Mouse (Mus musculus) ovary, postnatal 14 days (tissue): Measurements from ENCODE around the gene Vgll4.

Experiments
- DNase-seq: peaks from one replicate; pipeline ENCODE4 v3.0.0; 2022; ENCODE audit warnings: low spot score

Vgll4 gene

GRCm38 (mm10) chr6:114871010-114871660 is 98.7 kb downstream of the Vgll4 start:
- no peak for DNase-seq

- no peak for DNase-seq
These were observed 100.2 kb downstream of the Vgll4 start for GRCm38 (mm10) chr6:114869501-114870076.

- no peak for DNase-seq
These were observed 101.1 kb downstream of the Vgll4 start for GRCm38 (mm10) chr6:114868656-114869055.

- DNase-seq = no peak
These were observed 103.2 kb downstream of the Vgll4 start for GRCm38 (mm10) chr6:114866619-114867018.

GRCm38 (mm10) chr6:114866078-114866477 is 103.7 kb downstream of the Vgll4 start:
- no peak for DNase-seq

GRCm38 (mm10) chr6:114864421-114864820 is 105.4 kb downstream of the Vgll4 start:
- DNase-seq = no peak

- no peak for DNase-seq
These were observed 106.3 kb downstream of the Vgll4 start for GRCm38 (mm10) chr6:114863501-114863900.

GRCm38 (mm10) chr6:114862046-114862445 is 107.7 kb downstream of the Vgll4 start:
- DNase-seq = no peak

- no peak for DNase-seq
These were observed 108.2 kb downstream of the Vgll4 start for GRCm38 (mm10) chr6:114861591-114861990.

GRCm38 (mm10) chr6:114860677-114861568 is 108.9 kb downstream of the Vgll4 start:
- DNase-seq = no peak

- DNase-seq = no peak
These were observed 111.1 kb downstream of the Vgll4 start for GRCm38 (mm10) chr6:114858722-114859053.

- no peak for DNase-seq
These were observed 111.6 kb downstream of the Vgll4 start for GRCm38 (mm10) chr6:114857996-114858721.

- DNase-seq = no peak
These were observed 113.3 kb downstream of the Vgll4 start for GRCm38 (mm10) chr6:114856501-114856900.

GRCm38 (mm10) chr6:114855644-114856043 is 114.2 kb downstream of the Vgll4 start:
- DNase-seq = no peak

GRCm38 (mm10) chr6:114854368-114854767 is 115.4 kb downstream of the Vgll4 start:
- DNase-seq = no peak

- no peak for DNase-seq
These were observed 117.1 kb downstream of the Vgll4 start for GRCm38 (mm10) chr6:114852739-114853138.

GRCm38 (mm10) chr6:114851688-114852087 is 118.1 kb downstream of the Vgll4 start:
- no peak for DNase-seq

- no peak for DNase-seq
These were observed 120.0 kb downstream of the Vgll4 start for GRCm38 (mm10) chr6:114849787-114850186.

GRCm38 (mm10) chr6:114848761-114849160 is 121.0 kb downstream of the Vgll4 start:
- no peak for DNase-seq

- no peak for DNase-seq
These were observed 122.1 kb downstream of the Vgll4 start for GRCm38 (mm10) chr6:114847582-114848174.

- no peak for DNase-seq
These were observed 123.5 kb downstream of the Vgll4 start for GRCm38 (mm10) chr6:114846153-114846772.

- no peak for DNase-seq
These were observed 126.9 kb downstream of the Vgll4 start for GRCm38 (mm10) chr6:114842863-114843262.
